Mouse (Mus musculus) liver, adult 2 months (tissue): ENCODE results near the gene Nucks1.

Experiments
- CTCF ChIP-seq: fragments of 200-500 bp; IDR thresholded peaks from 2 replicates; pipeline ENCODE4 v1.5.1; 2011; ENCODE audit warnings: low read depth, low read length, control low read depth
- POLR2A ChIP-seq: fragments of 200-500 bp; IDR thresholded peaks from 2 replicates; pipeline ENCODE4 v1.6.1; 2011; ENCODE audit warnings: low read length, control low read depth; ENCODE audit not compliant: insufficient read depth; ENCODE audit errors: extremely low read depth

GRCm38 (mm10) chr1:131917634-131918033 lies 7.3 kb downstream of the Nucks1 start:
- TF ChIP-seq CTCF (no peak), POLR2A (no peak)
